Mouse (Mus musculus) ES-Bruce4 (cell line): ENCODE measurements at regions not wholly inside any gene's neighbourhood (a gene's known extent, or its start where the extent isn't known, plus 50 kb on each side); places are given as distances from the start of the nearest gene placed in this dataset.

Experiments used
- H3K27ac ChIP-seq: 2 replicates; pipeline ENCODE4 v1.5.1; 2012; ENCODE audit warnings: low read length, inconsistent platforms; ENCODE audit not compliant: insufficient read depth
- H3K27me3 ChIP-seq: 2 replicates; pipeline ENCODE4 v1.6.1; 2012; ENCODE audit warnings: mild to moderate bottlenecking, low read length, inconsistent platforms; ENCODE audit not compliant: control insufficient read depth, poor library complexity, insufficient read depth, severe bottlenecking
- H3K36me3 ChIP-seq: 2 replicates; pipeline ENCODE4 v1.6.1; 2012; ENCODE audit warnings: inconsistent platforms, mild to moderate bottlenecking, low read length, moderate library complexity; ENCODE audit not compliant: control insufficient read depth, poor library complexity, insufficient read depth, severe bottlenecking
- H3K4me1 ChIP-seq: one replicate; pipeline ENCODE4 v1.8.1; 2011; ENCODE audit warnings: low read length; ENCODE audit not compliant: control insufficient read depth, insufficient read depth
- H3K4me3 ChIP-seq: 2 replicates; pipeline ENCODE4 v1.5.1; 2011; ENCODE audit warnings: low read depth, mild to moderate bottlenecking, low read length
- H3K9ac ChIP-seq: 2 replicates; pipeline ENCODE4 v1.6.1; 2012; ENCODE audit warnings: low read depth, mild to moderate bottlenecking, inconsistent platforms; ENCODE audit not compliant: poor library complexity, severe bottlenecking
- H3K9me3 ChIP-seq: replicated peaks from 2 replicates; pipeline ENCODE4 v1.6.1; 2012; ENCODE audit warnings: mild to moderate bottlenecking, low read length, inconsistent platforms; ENCODE audit not compliant: control insufficient read depth, poor library complexity, insufficient read depth, severe bottlenecking
- CTCF ChIP-seq: IDR thresholded peaks from one replicate; pipeline ENCODE4 v1.8.1; 2011; ENCODE audit warnings: low read depth, low read length
- EP300 ChIP-seq: IDR thresholded peaks from 2 replicates; pipeline ENCODE4 v1.6.1; 2011; ENCODE audit warnings: low read depth, low read length; ENCODE audit not compliant: insufficient read depth
- POLR2A ChIP-seq: IDR thresholded peaks from one replicate; pipeline ENCODE4 v1.8.1; 2011; ENCODE audit warnings: low read length; ENCODE audit not compliant: insufficient read depth

GRCm38 (mm10) chr6:84474835-84475234 lies 118.9 kb downstream of the Cyp26b1 start:
- TF ChIP-seq CTCF (no peak), EP300 (no peak), POLR2A (no peak)
- Histone ChIP-seq H3K4me3 (no peak overlapping the region), H3K4me1 (peaks cover 7% of the 10 kb centered on the region), H3K9me3 (no peaks in the 10 kb centered on the region), H3K27me3 (no peaks in the 10 kb centered on the region), H3K27ac (no peak overlapping the region), H3K9ac (no peak overlapping the region), H3K36me3 (no peaks in the 10 kb centered on the region)

GRCm38 (mm10) chr6:84473171-84473570 lies 120.5 kb downstream of the Cyp26b1 start:
- Histone ChIP-seq H3K36me3 (no peaks in the 10 kb centered on the region), H3K9ac (no peak overlapping the region), H3K27ac (no peak overlapping the region), H3K4me3 (no peak overlapping the region), H3K27me3 (no peaks in the 10 kb centered on the region), H3K9me3 (no peaks in the 10 kb centered on the region), H3K4me1 (peaks cover 7% of the 10 kb centered on the region)
- TF ChIP-seq CTCF (no peak), POLR2A (no peak), EP300 (0 out of 2 replicates have a peak, but pooled peaks have one; percentile 7)

- TF ChIP-seq POLR2A (no peak), CTCF (peak; percentile 19)
- H3K9ac ChIP-seq, result no peak overlapping the region
- H3K27me3 ChIP-seq, result no peaks in the 10 kb centered on the region
- H3K36me3 ChIP-seq, result no peaks in the 10 kb centered on the region
- no peak overlapping the region for H3K27ac ChIP-seq
- no peak overlapping the region for H3K4me3 ChIP-seq
- no peaks in the 10 kb centered on the region for H3K9me3 ChIP-seq
- H3K4me1 ChIP-seq, result peaks cover 7% of the 10 kb centered on the region
Measured at GRCm38 (mm10) chr6:84472287-84472686, 121.4 kb downstream of the Cyp26b1 start.

DNA sequence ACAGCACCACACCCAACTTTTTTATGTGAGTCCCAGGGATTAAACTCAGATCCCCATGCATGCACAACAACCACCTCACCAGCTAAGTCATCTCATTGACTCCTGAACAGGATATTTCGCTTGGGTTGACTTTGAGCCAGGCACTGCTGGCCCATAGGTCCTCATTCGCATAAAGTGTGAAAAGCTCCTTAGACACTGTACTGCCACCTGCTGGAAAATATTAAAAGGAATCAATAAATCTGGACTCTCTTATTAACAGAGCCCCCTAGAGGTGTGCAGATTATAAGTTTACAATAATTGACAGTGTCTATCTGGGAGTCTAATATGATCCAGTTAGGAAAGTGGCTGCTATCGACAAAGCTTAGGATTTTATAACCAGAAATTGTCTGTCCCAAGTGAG lies 126.4 kb downstream of the Cyp26b1 start:
- H3K4me3 ChIP-seq, result no peak overlapping the region
- TF ChIP-seq CTCF, result no peak
- TF ChIP-seq POLR2A, result no peak
- no peak for TF ChIP-seq EP300
- H3K4me1 ChIP-seq, result no peaks in the 10 kb centered on the region
- H3K9me3 ChIP-seq, result no peaks in the 10 kb centered on the region
- no peaks in the 10 kb centered on the region for H3K27me3 ChIP-seq
- H3K36me3 ChIP-seq, result no peaks in the 10 kb centered on the region
- no peak overlapping the region for H3K9ac ChIP-seq
- no peak overlapping the region for H3K27ac ChIP-seq

DNA sequence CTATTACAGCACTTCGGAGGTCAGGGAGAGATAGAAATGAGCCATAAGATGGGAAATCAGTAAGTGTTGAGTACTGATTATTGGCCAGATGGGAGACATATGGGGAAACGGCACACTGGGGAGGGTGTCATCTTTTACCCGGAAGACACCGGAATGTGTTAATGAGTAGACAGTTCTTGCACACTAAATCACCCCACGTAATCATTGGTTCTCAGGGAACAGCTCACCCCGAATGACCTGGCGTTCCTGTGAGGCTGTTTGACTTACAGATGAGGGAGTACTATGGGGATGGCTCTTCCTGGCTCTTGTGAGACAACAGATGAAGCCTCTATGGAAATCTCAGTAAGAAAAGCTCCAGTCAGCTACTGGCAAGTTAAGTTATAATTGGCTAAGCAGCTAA lies 127.5 kb downstream of the Cyp26b1 start:
- Histone ChIP-seq H3K4me3 (no peak overlapping the region), H3K27me3 (no peaks in the 10 kb centered on the region), H3K9ac (no peak overlapping the region), H3K9me3 (no peaks in the 10 kb centered on the region), H3K36me3 (no peaks in the 10 kb centered on the region), H3K4me1 (no peaks in the 10 kb centered on the region), H3K27ac (no peak overlapping the region)
- no peak for TF ChIP-seq EP300
- TF ChIP-seq CTCF, result no peak
- no peak for TF ChIP-seq POLR2A

DNA sequence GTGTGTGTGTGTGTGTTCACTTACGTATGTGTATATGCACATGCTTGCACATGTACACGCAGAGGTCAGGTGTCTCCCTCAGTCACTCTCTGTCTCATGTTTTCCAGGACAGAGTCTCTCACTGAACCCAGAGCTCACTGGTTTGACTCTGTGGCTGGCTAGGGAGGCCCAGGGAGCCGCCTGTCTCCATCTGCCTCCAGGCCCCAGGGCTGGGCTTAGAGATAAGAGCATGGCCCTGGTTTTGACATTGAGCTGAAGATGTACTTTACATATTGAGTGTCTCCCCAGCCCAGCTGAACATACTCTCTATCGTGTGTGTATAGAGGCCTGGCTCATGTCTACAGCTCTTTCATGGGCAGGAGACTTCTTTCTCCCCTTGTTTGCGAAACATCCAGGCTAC lies 128.1 kb downstream of the Cyp26b1 start:
- H3K4me3 ChIP-seq, result no peak overlapping the region

More for the DNA sequence above, 128.1 kb downstream of the Cyp26b1 start:
- Histone ChIP-seq H3K27me3 (no peaks in the 10 kb centered on the region), H3K4me1 (no peaks in the 10 kb centered on the region), H3K27ac (no peak overlapping the region), H3K9ac (no peak overlapping the region), H3K9me3 (no peaks in the 10 kb centered on the region), H3K36me3 (no peaks in the 10 kb centered on the region)
- TF ChIP-seq EP300 (no peak), POLR2A (no peak), CTCF (no peak)
